Mouse (Mus musculus) liver, postnatal 0 days (tissue): ENCODE measurements around the gene Pax7.

Experiments
- CTCF ChIP-seq: sonication (generic); IDR thresholded peaks from 2 replicates; pipeline ENCODE4 v1.5.1; 2016; ENCODE audit warnings: antibody characterized with exemption, low read depth
- EP300 ChIP-seq: IDR thresholded peaks from 2 replicates; pipeline ENCODE4 v1.6.1; 2016; ENCODE audit warnings: antibody characterized with exemption, low read depth, mild to moderate bottlenecking

- TF ChIP-seq CTCF: 0 out of 2 replicates have a peak, but pooled peaks have one; percentile 4
- no peak for TF ChIP-seq EP300
These were observed 106.2 kb downstream of the Pax7 start for GRCm38 (mm10) chr4:139727101-139727500.
